Mouse (Mus musculus) myocyte (in vitro differentiated cells): ENCODE measurements around the gene Rab36.

Experiments used
- MYOD1 ChIP-seq, 3 experiments: IDR thresholded peaks; one replicate each; pipeline ENCODE4 v1.6.1; 2011; ENCODE audit warnings: control low read depth in 2 of 3, low read depth in 2 of 3, mild to moderate bottlenecking in 2 of 3, moderate library complexity in 1 of 3; ENCODE audit not compliant: insufficient read length in 2 of 3, control insufficient read depth in 1 of 3
- POLR2A ChIP-seq: IDR thresholded peaks from one replicate; pipeline ENCODE4 v1.6.1; 2011; ENCODE audit warnings: low read depth, mild to moderate bottlenecking, control low read depth, moderate library complexity; ENCODE audit not compliant: insufficient read length
- TCF3 ChIP-seq: IDR thresholded peaks from one replicate; pipeline ENCODE4 v1.6.1; 2011; ENCODE audit warnings: low read depth, control low read depth; ENCODE audit not compliant: insufficient read length

GRCm38 (mm10) chr10:75062621-75063020 lies 25.8 kb downstream of the Rab36 start:
- TF ChIP-seq POLR2A (no peak), TCF3 (no peak), MYOD1 (IDR thresholded peaks at IDR 0.05; ENCODE audit: control insufficient read depth in 1 of 3, insufficient read length in 2 of 3, low read depth in 2 of 3) (no peak)
